Mouse (Mus musculus) heart, adult 9 months (tissue): ENCODE measurements around the gene R3hdm2.

Experiments used
- DNase-seq, 2 experiments: peaks; one replicate each; pipeline ENCODE4 v3.0.0; 2022; ENCODE audit warnings: low spot score in 2 of 2

R3hdm2 gene

GRCm38 (mm10) chr10:127542720-127543119 lies 162.6 kb downstream of the R3hdm2 start:
- no peak for DNase-seq

GRCm38 (mm10) chr10:127543916-127544315 lies 163.8 kb downstream of the R3hdm2 start:
- no peak for DNase-seq

GRCm38 (mm10) chr10:127544375-127544774 lies 164.2 kb downstream of the R3hdm2 start:
- no peak for DNase-seq

- DNase-seq = no peak
These were observed 166.4 kb downstream of the R3hdm2 start for GRCm38 (mm10) chr10:127546505-127546904.

GRCm38 (mm10) chr10:127548236-127548635 lies 168.1 kb downstream of the R3hdm2 start:
- no peak for DNase-seq
